Mouse (Mus musculus) limb, embryonic 14.5 days (tissue): ENCODE measurements around the gene Rnf34. TPM values are rescaled to one million over a fixed set of nuclear protein-coding genes. Genes with fewer than 3 reads are reported as not detected.

Experiments
- ATAC-seq: fragments of 200-750 bp; cut with Nextera tagmentation; 2 replicates; pipeline ENCODE4 v1.8.0; 2017; ENCODE audit warnings: low read depth, moderate number of reproducible peaks, moderate TSS enrichment; ENCODE audit not compliant: low FRiP score
- DNase-seq: peaks from one replicate; pipeline ENCODE4 v3.0.0-alpha.2; 2015; ENCODE audit warnings: low spot score
- H3K27ac ChIP-seq: fragments of 300-500 bp; sonication (generic); replicated peaks from 2 replicates; pipeline ENCODE4 v1.5.1; 2014; ENCODE audit warnings: low read depth, mild to moderate bottlenecking, low read length, moderate library complexity, mixed read lengths
- H3K27me3 ChIP-seq: fragments of 300-500 bp; sonication (generic); 2 replicates; pipeline ENCODE4 v1.6.1; 2014; ENCODE audit warnings: low read length, mixed read lengths; ENCODE audit not compliant: control insufficient read depth, insufficient read depth
- H3K36me3 ChIP-seq: fragments of 300-500 bp; sonication (generic); 2 replicates; pipeline ENCODE4 v1.6.1; 2014; ENCODE audit warnings: mild to moderate bottlenecking, low read length, moderate library complexity, mixed read lengths; ENCODE audit not compliant: control insufficient read depth, insufficient read depth
- H3K4me1 ChIP-seq: fragments of 300-500 bp; sonication (generic); 2 replicates; pipeline ENCODE4 v1.6.1; 2014; ENCODE audit warnings: antibody characterized with exemption, low read length, mixed read lengths; ENCODE audit not compliant: control insufficient read depth, insufficient read depth
- H3K4me2 ChIP-seq: fragments of 300-500 bp; sonication (generic); replicated peaks from 2 replicates; pipeline ENCODE4 v1.6.1; 2014; ENCODE audit warnings: low read depth, mild to moderate bottlenecking, low read length, moderate library complexity; ENCODE audit not compliant: severe bottlenecking
- H3K4me3 ChIP-seq: fragments of 300-500 bp; sonication (generic); replicated peaks from 2 replicates; pipeline ENCODE4 v1.5.1; 2014; ENCODE audit warnings: low read length
- H3K9ac ChIP-seq: fragments of 300-500 bp; sonication (generic); 2 replicates; pipeline ENCODE4 v1.6.1; 2014; ENCODE audit warnings: mild to moderate bottlenecking, low read depth, low read length, moderate library complexity; ENCODE audit not compliant: severe bottlenecking
- H3K9me3 ChIP-seq: fragments of 300-500 bp; sonication (generic); 2 replicates; pipeline ENCODE4 v1.6.1; 2016; ENCODE audit warnings: low read length; ENCODE audit not compliant: control insufficient read depth
- POLR2A ChIP-seq: fragments of 200-500 bp; IDR thresholded peaks from 2 replicates; pipeline ENCODE4 v1.8.0; 2012; ENCODE audit warnings: inconsistent platforms, mild to moderate bottlenecking, moderate library complexity, borderline replicate concordance; ENCODE audit not compliant: insufficient read depth, insufficient read length; ENCODE audit errors: extremely low read depth
- WGBS: fragments of 180-500 bp; shearing (Covaris S2); extraction: QIAGEN DNeasy Blood & Tissue Kit; methylation state at CpG from one replicate; pipeline ENCODE4 v1.1.7; 2014; 5-methylcytosine and 5-hydroxymethylcytosine counted together
- polyA plus RNA-seq, 2 experiments: library from polyadenylated mRNA; depleted of rRNA in 1 of 2; stranded (reverse) in 1 of 2; unstranded in 1 of 2; fragments of >200 nt; fragmentation: Nextera tagmentation in 1 of 2; extraction: Ambion mirVana in 1 of 2; gene quantifications; 2 replicates each; pipeline versions ENCODE4 v1.2.1 to v1.2.3; 2012 to 2014

The Rnf34 gene
- polyA plus RNA-seq, 2 experiments, result 23.5 to 33.7 TPM

GRCm38 (mm10) chr5:122887033-122887432 lies 37.2 kb downstream of the Rnf34 start:
- Histone ChIP-seq H3K4me1 (no peaks in the 10 kb centered on the region), H3K4me3 (no peak overlapping the region), H3K4me2 (no peak overlapping the region), H3K27me3 (no peaks in the 10 kb centered on the region), H3K27ac (no peak overlapping the region), H3K36me3 (peaks cover 21% of the 10 kb centered on the region), H3K9me3 (no peaks in the 10 kb centered on the region), H3K9ac (no peak overlapping the region)
- no peak for ATAC-seq
- WGBS, result 90% methylated on average over 9 of the region's 9 CpGs
- TF ChIP-seq POLR2A, result no peak
- no peak for DNase-seq

GRCm38 (mm10) chr5:122887926-122888611 lies 38.2 kb downstream of the Rnf34 start:
- Histone ChIP-seq H3K27ac (no peak overlapping the region), H3K4me3 (no peak overlapping the region), H3K9me3 (no peaks in the 10 kb centered on the region), H3K36me3 (peaks cover 15% of the 10 kb centered on the region), H3K9ac (no peak overlapping the region), H3K4me2 (no peak overlapping the region), H3K27me3 (no peaks in the 10 kb centered on the region), H3K4me1 (no peaks in the 10 kb centered on the region)
- ATAC-seq, result no peak
- 71% methylated on average over 8 of the region's 8 CpGs for WGBS
- no peak for TF ChIP-seq POLR2A
- DNase-seq, result no peak

GRCm38 (mm10) chr5:122888612-122889214 lies 38.9 kb downstream of the Rnf34 start:
- TF ChIP-seq POLR2A, result no peak
- DNase-seq, result no peak
- WGBS, result 85% methylated on average over 16 of the region's 16 CpGs
- no peak overlapping the region for H3K4me3 ChIP-seq
- peaks cover 12% of the 10 kb centered on the region for H3K36me3 ChIP-seq
- no peaks in the 10 kb centered on the region for H3K27me3 ChIP-seq
- no peak for ATAC-seq
- H3K9ac ChIP-seq, result no peak overlapping the region
- H3K4me2 ChIP-seq, result no peak overlapping the region
- H3K27ac ChIP-seq, result no peak overlapping the region
- H3K4me1 ChIP-seq, result no peaks in the 10 kb centered on the region
- H3K9me3 ChIP-seq, result no peaks in the 10 kb centered on the region

GRCm38 (mm10) chr5:122890396-122890795 lies 40.5 kb downstream of the Rnf34 start:
- TF ChIP-seq POLR2A, result no peak
- H3K4me1 ChIP-seq, result no peaks in the 10 kb centered on the region
- ATAC-seq (no peak), DNase-seq (no peak)
- H3K27me3 ChIP-seq, result no peaks in the 10 kb centered on the region
- WGBS, result 34% methylated on average over 2 of the region's 2 CpGs
- H3K9ac ChIP-seq, result no peak overlapping the region
- no peak overlapping the region for H3K4me3 ChIP-seq
- no peak overlapping the region for H3K4me2 ChIP-seq
- H3K27ac ChIP-seq, result no peak overlapping the region
- H3K9me3 ChIP-seq, result no peaks in the 10 kb centered on the region
- peaks cover 12% of the 10 kb centered on the region for H3K36me3 ChIP-seq

GRCm38 (mm10) chr5:122893270-122893669 lies 43.4 kb downstream of the Rnf34 start:
- Histone ChIP-seq H3K9ac (no peak overlapping the region), H3K27ac (no peak overlapping the region), H3K4me1 (peaks cover under 1% of the 10 kb centered on the region; the same call in 1 of the 2 replicates), H3K27me3 (no peaks in the 10 kb centered on the region), H3K9me3 (no peaks in the 10 kb centered on the region), H3K4me2 (no peak overlapping the region), H3K36me3 (peaks cover 7% of the 10 kb centered on the region), H3K4me3 (no peak overlapping the region)
- WGBS, result 91% methylated on average over 6 of the region's 6 CpGs
- ATAC-seq, result no peak
- TF ChIP-seq POLR2A, result no peak
- DNase-seq, result no peak
